Mouse (Mus musculus): ENCODE results near the gene 4930426L09Rik. TPM values are rescaled to one million over a fixed set of nuclear protein-coding genes. Genes with fewer than 3 reads are reported as not detected.
"Not testable (repeated sequence)": the region's sequence is repeated elsewhere in the genome, so short reads cannot be mapped to it uniquely, and the experiment has no call there.

Gene 4930426L09Rik
- polyA plus RNA-seq, 1 experiment from 2014 or later = 0.38 TPM

GRCm38 (mm10) chr2:18996451-18997211, 1.5 kb upstream of the 4930426L09Rik start:
- no peaks in the 10 kb centered on the region for H3K36me3 ChIP-seq
- peaks cover 20% of the 10 kb centered on the region for H3K4me1 ChIP-seq
- H3K9me3 ChIP-seq = no peaks in the 10 kb centered on the region
- H3K9ac ChIP-seq (replicated peaks) = peak overlapping the region; percentile 89
- peak overlapping the region; percentile 76 for H3K4me3 ChIP-seq
- ATAC-seq (replicated peaks) = no peak
- WGBS = under 1% methylated on average over 25 of the region's 25 CpGs
- H3K27me3 ChIP-seq = no peaks in the 10 kb centered on the region
- H3K4me2 ChIP-seq (replicated peaks) = peak overlapping the region; percentile 92
- no peak overlapping the region for H3K27ac ChIP-seq (replicated peaks)

GRCm38 (mm10) chr2:18997387-18997971, 664 bp upstream of the 4930426L09Rik start:
- under 1% methylated on average over 46 of the region's 46 CpGs for WGBS
- Histone ChIP-seq H3K36me3 (no peaks in the 10 kb centered on the region), H3K4me3 (peak overlapping the region; percentile 76), H3K4me1 (peaks cover 20% of the 10 kb centered on the region), H3K27me3 (no peaks in the 10 kb centered on the region), H3K9ac (replicated peaks) (peak overlapping the region; percentile 89), H3K9me3 (no peaks in the 10 kb centered on the region), H3K4me2 (replicated peaks) (peak overlapping the region; percentile 92), H3K27ac (replicated peaks) (peak overlapping the region; percentile 88)
- peak; percentile 83 for ATAC-seq (replicated peaks)

GRCm38 (mm10) chr2:18999395-18999794, 1.3 kb downstream of the 4930426L09Rik start:
- H3K4me3 ChIP-seq = no peak overlapping the region
- H3K27ac ChIP-seq (replicated peaks) = no peak overlapping the region
- no peak for ATAC-seq (replicated peaks)
- no peaks in the 10 kb centered on the region for H3K27me3 ChIP-seq
- H3K9ac ChIP-seq (replicated peaks) = no peak overlapping the region
- peaks cover 20% of the 10 kb centered on the region for H3K4me1 ChIP-seq
- 88% methylated on average over 2 of the region's 2 CpGs for WGBS
- H3K4me2 ChIP-seq (replicated peaks) = no peak overlapping the region
- H3K36me3 ChIP-seq = no peaks in the 10 kb centered on the region
- H3K9me3 ChIP-seq = no peaks in the 10 kb centered on the region

GRCm38 (mm10) chr2:19004801-19005200, 6.7 kb downstream of the 4930426L09Rik start:
- Histone ChIP-seq H3K27me3 (no peaks in the 10 kb centered on the region), H3K4me3 (no peak overlapping the region), H3K4me1 (no peaks in the 10 kb centered on the region), H3K4me2 (replicated peaks) (no peak overlapping the region), H3K27ac (replicated peaks) (no peak overlapping the region), H3K9me3 (no peaks in the 10 kb centered on the region), H3K9ac (replicated peaks) (no peak overlapping the region), H3K36me3 (no peaks in the 10 kb centered on the region)
- no peak for ATAC-seq (replicated peaks)
- 83% methylated on average over 10 of the region's 10 CpGs for WGBS

- H3K4me3 ChIP-seq = no peak overlapping the region
- WGBS = 87% methylated on average over 7 of the region's 7 CpGs
- no peak overlapping the region for H3K9ac ChIP-seq (replicated peaks)
- H3K27me3 ChIP-seq = no peaks in the 10 kb centered on the region
- H3K9me3 ChIP-seq = no peaks in the 10 kb centered on the region
- H3K4me1 ChIP-seq = no peaks in the 10 kb centered on the region
- no peaks in the 10 kb centered on the region for H3K36me3 ChIP-seq
- ATAC-seq (replicated peaks) = no peak
- H3K4me2 ChIP-seq (replicated peaks) = no peak overlapping the region
- H3K27ac ChIP-seq (replicated peaks) = no peak overlapping the region
Observed at GRCm38 (mm10) chr2:19006124-19006523, 8.0 kb downstream of the 4930426L09Rik start.

- 80% methylated on average over 4 of the region's 4 CpGs for WGBS
- no peak for ATAC-seq (replicated peaks)
- no peak overlapping the region for H3K9ac ChIP-seq (replicated peaks)
- no peak overlapping the region for H3K27ac ChIP-seq (replicated peaks)
- H3K4me3 ChIP-seq = no peak overlapping the region
- no peaks in the 10 kb centered on the region for H3K27me3 ChIP-seq
- no peaks in the 10 kb centered on the region for H3K36me3 ChIP-seq
- H3K4me2 ChIP-seq (replicated peaks) = no peak overlapping the region
- no peaks in the 10 kb centered on the region for H3K4me1 ChIP-seq
- no peaks in the 10 kb centered on the region for H3K9me3 ChIP-seq
Observed at GRCm38 (mm10) chr2:19007580-19007979, 9.4 kb downstream of the 4930426L09Rik start.

- H3K4me1 ChIP-seq; ATAC-seq (replicated peaks); H3K36me3 ChIP-seq; H3K4me3 ChIP-seq; H3K9me3 ChIP-seq; H3K9ac ChIP-seq (replicated peaks); H3K27ac ChIP-seq (replicated peaks); H3K4me2 ChIP-seq (replicated peaks); H3K27me3 ChIP-seq: not testable (repeated sequence)
- WGBS = 100% methylated on average over 1 of the region's 1 CpGs
Observed at GRCm38 (mm10) chr2:19010541-19010940, 12.4 kb downstream of the 4930426L09Rik start.

GRCm38 (mm10) chr2:19011443-19011842, 13.3 kb downstream of the 4930426L09Rik start:
- 94% methylated on average over 6 of the region's 6 CpGs for WGBS
- H3K4me2 ChIP-seq (replicated peaks) = no peak overlapping the region
- no peaks in the 10 kb centered on the region for H3K36me3 ChIP-seq
- no peaks in the 10 kb centered on the region for H3K4me1 ChIP-seq
- H3K27me3 ChIP-seq = no peaks in the 10 kb centered on the region
- ATAC-seq (replicated peaks) = no peak
- H3K27ac ChIP-seq (replicated peaks) = no peak overlapping the region
- H3K9me3 ChIP-seq = no peaks in the 10 kb centered on the region
- H3K4me3 ChIP-seq = no peak overlapping the region
- no peak overlapping the region for H3K9ac ChIP-seq (replicated peaks)

GRCm38 (mm10) chr2:19016348-19016747, 18.2 kb downstream of the 4930426L09Rik start:
- no peak for ATAC-seq (replicated peaks)
- 85% methylated on average over 5 of the region's 5 CpGs for WGBS
- no peak overlapping the region for H3K4me2 ChIP-seq (replicated peaks)

GRCm38 (mm10) chr2:19016839-19017238, 18.7 kb downstream of the 4930426L09Rik start:
- Histone ChIP-seq H3K4me2 (replicated peaks) (no peak overlapping the region), H3K36me3 (no peaks in the 10 kb centered on the region), H3K27ac (replicated peaks) (no peak overlapping the region), H3K9me3 (no peaks in the 10 kb centered on the region), H3K4me1 (no peaks in the 10 kb centered on the region), H3K9ac (replicated peaks) (no peak overlapping the region), H3K27me3 (no peaks in the 10 kb centered on the region), H3K4me3 (no peak overlapping the region)
- ATAC-seq (replicated peaks) = no peak
- WGBS = 98% methylated on average over 1 of the region's 1 CpGs

More at GRCm38 (mm10) chr2:19016348-19016747, 18.2 kb downstream of the 4930426L09Rik start:
- no peak overlapping the region for H3K9ac ChIP-seq (replicated peaks)
- H3K27ac ChIP-seq (replicated peaks) = no peak overlapping the region
- no peaks in the 10 kb centered on the region for H3K36me3 ChIP-seq
- no peaks in the 10 kb centered on the region for H3K27me3 ChIP-seq
- H3K4me3 ChIP-seq = no peak overlapping the region
- H3K9me3 ChIP-seq = no peaks in the 10 kb centered on the region
- H3K4me1 ChIP-seq = no peaks in the 10 kb centered on the region

GRCm38 (mm10) chr2:19018034-19018433, 19.9 kb downstream of the 4930426L09Rik start:
- 63% methylated on average over 2 of the region's 2 CpGs for WGBS
- Histone ChIP-seq H3K36me3 (no peaks in the 10 kb centered on the region), H3K9ac (replicated peaks) (no peak overlapping the region), H3K9me3 (no peaks in the 10 kb centered on the region), H3K4me1 (no peaks in the 10 kb centered on the region), H3K27me3 (no peaks in the 10 kb centered on the region), H3K27ac (replicated peaks) (no peak overlapping the region), H3K4me2 (replicated peaks) (no peak overlapping the region), H3K4me3 (no peak overlapping the region)
- no peak for ATAC-seq (replicated peaks)

GRCm38 (mm10) chr2:19024807-19025206, 26.7 kb downstream of the 4930426L09Rik start:
- H3K9ac ChIP-seq (replicated peaks) = no peak overlapping the region
- no peaks in the 10 kb centered on the region for H3K36me3 ChIP-seq
- no peaks in the 10 kb centered on the region for H3K27me3 ChIP-seq
- no peak overlapping the region for H3K4me2 ChIP-seq (replicated peaks)
- H3K27ac ChIP-seq (replicated peaks) = no peak overlapping the region
- H3K4me3 ChIP-seq = no peak overlapping the region
- H3K4me1 ChIP-seq = no peaks in the 10 kb centered on the region
- 82% methylated on average over 2 of the region's 2 CpGs for WGBS
- no peaks in the 10 kb centered on the region for H3K9me3 ChIP-seq
- ATAC-seq (replicated peaks) = no peak
